Mouse (Mus musculus) R1 (cell line): ENCODE measurements around the gene Hoxc5.
A peak's percentile ranks its signal among the peaks of the same experiment; 100 is the strongest.

ENCODE experiments used
- DNase-seq: peaks from one replicate; pipeline ENCODE4 v3.0.0-alpha.2; 2018; ENCODE audit warnings: low read depth, low spot score

The Hoxc5 gene

DNA sequence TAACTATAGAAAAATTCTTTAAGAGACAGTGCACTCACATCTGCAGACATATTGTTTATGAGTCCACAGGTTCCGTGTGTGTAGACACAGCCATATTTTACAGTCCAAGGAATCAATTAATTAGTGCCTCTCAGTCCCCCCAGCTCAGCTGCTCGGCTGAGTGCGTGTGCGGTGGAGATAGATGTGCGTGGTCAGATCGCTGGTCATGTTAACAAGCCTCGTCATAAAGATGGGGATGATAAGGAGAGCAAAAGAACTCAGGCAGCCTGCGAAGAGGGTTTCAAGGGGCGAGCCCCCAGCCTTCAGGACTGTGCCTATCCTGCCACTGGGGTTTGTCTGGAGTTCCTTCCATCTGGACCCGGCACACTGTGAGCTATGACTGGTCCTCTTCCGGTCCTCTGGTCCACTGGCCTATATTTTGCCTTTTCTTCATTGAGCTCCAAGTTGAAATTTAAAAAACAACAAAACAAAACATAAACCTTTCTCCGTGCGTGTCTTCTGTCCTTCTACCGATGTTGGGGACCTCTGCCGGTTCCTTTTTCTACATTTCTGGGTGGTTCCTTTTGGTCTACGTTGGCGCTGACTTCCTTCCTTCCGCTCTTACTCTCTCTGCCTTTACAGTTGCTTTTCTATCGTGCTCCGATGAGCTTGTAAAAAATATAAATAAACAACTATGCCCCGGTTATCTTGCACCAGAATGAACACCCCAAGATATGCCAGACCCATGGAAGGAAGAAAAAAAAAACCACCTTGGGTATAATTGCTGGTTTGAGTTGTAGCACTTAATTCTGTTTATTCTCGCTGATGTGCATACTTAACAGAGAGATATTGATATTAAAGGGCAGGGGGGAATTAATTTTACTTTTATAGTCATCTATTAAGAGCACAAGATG, 21.8 kb upstream of the Hoxc5 start:
- DNase-seq: no peak

GRCm38 (mm10) chr15:102947276-102947675, 20.0 kb upstream of the Hoxc5 start:
- no peak for DNase-seq

GRCm38 (mm10) chr15:102948842-102949241, 18.4 kb upstream of the Hoxc5 start:
- no peak for DNase-seq

DNA sequence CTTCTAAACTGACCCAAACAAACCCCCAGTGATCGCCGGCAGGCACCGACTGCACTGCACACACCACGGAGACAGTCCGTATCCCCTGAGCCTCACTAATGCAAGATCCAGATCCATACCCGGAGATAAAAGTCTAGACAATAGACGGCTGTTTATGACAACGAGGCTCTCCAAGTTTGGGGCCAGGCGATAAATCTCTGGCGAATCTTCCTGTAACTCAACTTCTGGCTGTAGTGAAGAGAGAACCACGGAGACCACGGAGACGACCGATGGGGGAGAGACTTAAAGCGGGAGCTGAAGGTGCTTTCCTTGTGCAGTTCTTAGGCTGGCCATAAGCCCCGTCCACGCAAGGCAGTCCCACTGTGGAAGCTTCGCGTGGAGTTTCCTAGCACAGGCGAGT, 17.5 kb upstream of the Hoxc5 start:
- no peak for DNase-seq

GRCm38 (mm10) chr15:102950877-102951276, 16.4 kb upstream of the Hoxc5 start:
- no peak for DNase-seq

- DNase-seq: no peak
These were observed 13.7 kb upstream of the Hoxc5 start for GRCm38 (mm10) chr15:102953561-102953960.

GRCm38 (mm10) chr15:102954192-102955006, 12.8 kb upstream of the Hoxc5 start, which contains the start of gene Hoxc11:
Hoxc11 (plus strand) TSS chr15:102954427.
- DNase-seq: peak; percentile 72

- peak; percentile 66 for DNase-seq
These were observed 12.2 kb upstream of the Hoxc5 start for GRCm38 (mm10) chr15:102955007-102955382.

DNA sequence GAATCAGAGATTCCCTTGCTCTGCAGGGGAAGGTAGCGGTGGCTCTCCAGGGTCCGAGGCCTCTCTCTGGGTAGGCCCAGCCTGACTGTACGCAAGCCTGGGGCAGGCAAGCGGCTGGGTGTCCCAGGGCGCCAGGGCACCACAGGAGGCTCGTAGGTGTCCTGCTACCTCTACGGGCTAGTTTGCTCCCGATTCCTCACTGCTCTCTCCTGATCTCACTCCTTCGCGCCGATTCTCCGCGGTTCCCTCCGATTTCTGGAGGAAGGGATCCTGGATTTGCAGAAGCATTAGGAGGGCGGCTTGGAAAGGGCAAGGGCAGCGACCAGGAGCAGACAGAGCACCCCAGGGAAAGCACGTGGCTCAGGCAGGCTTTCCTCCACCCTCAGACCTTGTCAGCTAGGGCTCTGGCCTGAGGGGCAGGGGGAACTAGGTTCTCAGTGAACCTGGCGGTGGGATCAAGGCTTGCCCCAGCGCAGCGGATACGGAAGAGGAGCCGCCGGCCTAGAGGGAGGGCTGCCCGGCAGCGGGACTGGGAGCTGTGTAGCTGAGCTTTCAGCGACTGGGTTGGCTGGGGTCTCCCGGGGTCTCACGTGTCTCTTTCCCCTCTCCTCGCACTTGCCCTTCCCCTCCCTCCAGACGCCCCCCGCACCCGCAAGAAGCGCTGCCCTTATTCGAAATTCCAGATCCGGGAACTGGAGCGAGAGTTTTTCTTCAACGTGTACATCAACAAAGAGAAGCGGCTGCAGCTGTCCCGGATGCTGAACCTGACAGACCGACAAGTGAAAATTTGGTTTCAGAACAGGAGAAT, 11.2 kb upstream of the Hoxc5 start:
- DNase-seq: peak; percentile 75

GRCm38 (mm10) chr15:102956906-102957305, 10.3 kb upstream of the Hoxc5 start:
- no peak for DNase-seq

- DNase-seq: peak; percentile 6
These were observed 7.5 kb upstream of the Hoxc5 start for GRCm38 (mm10) chr15:102959663-102960191.

DNA sequence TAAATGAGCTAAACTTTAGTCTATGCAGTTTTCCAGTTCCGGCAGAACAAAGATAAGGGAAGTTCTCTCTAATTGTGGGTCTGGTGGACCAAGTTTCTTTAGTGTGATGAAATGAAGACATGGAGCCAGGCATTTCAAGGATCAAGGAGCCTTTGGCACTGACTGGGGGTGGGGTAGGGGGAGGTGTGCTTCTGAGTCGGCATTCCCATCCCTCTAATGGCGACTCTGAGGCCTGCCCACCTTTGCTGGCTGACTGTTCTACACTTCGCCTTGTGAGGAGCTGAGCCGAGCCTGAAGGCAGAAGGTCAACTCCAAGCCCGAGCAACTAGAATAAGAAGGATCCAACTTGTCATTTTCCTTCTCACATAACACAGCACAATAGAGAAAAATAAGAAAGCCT, 5.5 kb upstream of the Hoxc5 start:
- DNase-seq: no peak

GRCm38 (mm10) chr15:102962492-102962891, 4.8 kb upstream of the Hoxc5 start:
- no peak for DNase-seq

GRCm38 (mm10) chr15:102963259-102963658, 4.0 kb upstream of the Hoxc5 start:
- no peak for DNase-seq

DNA sequence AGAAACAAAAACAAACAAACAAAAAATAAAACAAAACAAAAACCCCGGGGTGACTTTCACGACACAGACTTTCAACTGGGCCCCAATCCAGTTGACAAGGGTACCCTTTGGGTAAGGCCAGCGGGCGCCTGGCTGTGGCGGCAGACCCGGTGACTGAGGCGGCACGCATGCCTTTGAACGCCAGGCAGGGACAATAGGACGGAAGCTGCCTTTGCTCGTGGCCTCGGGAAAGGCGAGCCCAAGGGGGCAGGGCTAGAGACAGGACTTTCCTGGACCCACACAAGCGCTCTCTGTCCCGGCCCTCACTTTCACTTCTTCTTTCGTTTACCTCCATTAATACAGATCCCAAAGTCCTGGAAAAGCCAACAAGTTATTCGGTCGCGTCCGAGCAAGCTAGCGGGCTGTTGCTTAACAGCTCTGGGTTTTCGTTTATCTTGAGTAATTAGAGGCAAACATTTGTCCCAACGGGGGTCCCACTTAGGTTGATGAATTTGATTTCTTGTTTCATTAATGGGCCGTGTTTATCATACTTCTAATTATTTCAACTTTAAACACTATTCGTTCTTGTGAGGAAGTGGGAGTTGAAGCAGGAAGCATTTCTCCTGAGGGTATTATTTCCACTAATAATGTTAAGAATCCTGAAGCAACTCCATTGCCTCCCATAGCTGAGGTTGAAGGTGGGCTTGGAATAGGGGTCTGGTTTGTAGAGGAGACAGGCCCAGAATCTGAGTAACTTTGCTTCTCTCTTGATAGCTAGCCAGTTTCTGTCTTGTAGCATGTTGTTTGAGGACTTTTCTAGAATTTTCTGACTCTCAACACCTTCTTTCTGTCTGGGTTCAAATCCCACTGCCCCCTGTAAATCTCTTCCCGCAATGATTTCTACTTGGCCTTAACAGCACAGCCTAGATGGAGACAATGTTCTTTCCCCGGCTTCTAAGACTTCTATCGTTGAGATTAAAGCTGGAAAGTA, 3.3 kb upstream of the Hoxc5 start:
- no peak for DNase-seq

DNA sequence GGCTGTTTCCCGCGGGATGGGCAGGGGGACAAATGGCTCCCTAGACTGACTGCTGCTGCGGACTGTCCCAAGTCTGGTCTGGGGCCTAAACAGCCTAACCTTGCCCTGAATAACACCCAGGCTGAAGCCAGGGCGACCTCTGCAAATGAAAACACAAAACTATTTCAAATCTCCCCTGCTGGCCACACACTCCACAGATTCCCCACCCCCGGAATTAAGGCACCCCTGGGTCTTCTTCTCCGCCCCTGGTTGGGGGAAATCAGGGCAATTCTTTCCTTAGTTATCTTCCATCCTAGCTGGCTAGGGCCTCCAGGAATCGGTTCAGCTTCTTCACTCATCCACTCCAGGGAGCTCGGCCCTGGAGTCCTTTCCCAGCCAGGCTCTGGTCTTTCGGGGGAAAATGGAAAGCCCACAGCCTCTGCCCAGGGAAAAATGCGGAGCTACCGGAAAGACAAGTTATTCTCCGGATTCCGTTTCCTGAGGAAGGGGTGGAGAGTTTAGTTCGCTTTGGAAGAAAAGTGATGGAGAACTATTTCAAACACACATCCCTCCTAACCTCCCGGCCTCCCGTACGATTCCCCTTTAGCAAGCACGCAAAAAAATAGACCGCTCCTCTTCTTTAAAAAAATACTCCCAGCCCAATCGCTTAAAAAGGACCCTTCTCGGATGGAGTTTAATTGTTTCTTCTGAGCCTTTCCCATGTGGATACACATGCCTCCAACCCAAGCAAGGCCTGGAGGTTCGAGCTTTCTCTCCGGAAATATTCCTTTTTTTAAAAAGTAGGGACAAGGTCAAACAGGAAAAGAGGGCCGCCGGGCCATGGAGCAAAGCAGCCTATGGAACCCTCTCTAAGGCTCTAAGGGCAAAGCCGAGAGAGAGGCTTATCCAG, 2.0 kb upstream of the Hoxc5 start:
- no peak for DNase-seq

DNA sequence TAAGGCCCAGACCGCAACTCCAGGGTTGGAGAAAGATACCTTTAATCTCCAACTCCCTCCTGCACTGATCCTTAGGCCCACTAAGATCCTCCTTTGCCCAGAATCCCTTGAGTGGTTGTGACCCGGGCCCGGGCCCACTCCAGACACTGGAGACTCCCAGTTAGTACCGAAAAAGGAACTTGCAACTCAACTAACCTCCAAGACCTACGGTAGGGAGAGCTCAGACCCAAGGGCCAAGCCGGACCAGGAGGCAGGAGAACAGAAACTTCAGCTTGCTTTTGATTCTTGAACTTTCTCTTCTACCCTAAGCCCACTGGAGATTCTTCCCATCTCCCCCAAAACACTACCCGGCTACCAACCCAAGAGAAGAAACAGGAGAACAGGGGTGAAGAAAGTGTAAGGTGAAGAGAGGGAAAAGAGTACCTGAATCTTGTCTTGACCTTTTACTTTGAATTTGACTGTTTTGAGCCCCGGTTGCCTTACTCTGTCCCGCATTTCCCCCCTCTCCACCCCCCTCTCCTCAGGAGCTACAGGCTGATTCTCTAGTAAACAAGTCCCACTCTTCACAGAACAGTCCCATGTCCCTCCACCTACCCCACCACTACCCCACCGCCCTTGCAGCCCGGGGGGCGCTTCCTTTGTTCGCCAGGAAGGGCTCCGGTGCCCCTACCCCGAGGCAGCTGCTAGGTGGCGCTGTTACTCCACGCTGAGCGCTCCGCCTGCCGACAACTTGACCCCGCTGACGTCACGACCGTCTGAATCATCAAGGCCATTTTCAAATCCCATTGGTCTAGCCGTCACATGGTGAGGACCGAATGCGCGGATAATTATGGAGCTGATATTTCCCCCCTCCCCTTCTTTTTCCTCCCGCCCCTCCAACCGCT, 1.1 kb upstream of the Hoxc5 start:
- peak; percentile 93 for DNase-seq

DNA sequence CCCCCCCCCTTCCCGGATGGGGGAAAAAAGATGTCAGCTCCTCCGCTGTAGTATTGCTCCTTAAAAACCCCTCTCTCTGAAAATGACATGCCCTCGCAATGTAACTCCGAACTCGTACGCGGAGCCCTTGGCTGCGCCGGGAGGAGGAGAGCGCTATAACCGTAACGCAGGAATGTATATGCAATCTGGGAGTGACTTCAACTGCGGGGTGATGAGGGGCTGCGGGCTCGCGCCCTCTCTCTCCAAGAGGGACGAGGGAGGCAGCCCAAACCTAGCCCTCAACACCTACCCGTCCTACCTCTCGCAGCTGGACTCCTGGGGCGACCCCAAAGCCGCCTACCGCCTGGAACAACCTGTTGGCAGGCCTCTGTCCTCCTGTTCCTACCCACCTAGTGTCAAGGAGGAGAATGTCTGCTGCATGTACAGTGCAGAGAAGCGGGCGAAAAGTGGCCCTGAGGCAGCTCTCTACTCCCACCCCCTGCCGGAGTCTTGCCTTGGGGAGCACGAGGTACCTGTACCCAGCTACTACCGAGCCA, 399 bp upstream of the Hoxc5 start, which contains the start of gene Hoxc10:
Gene Hoxc10 (plus strand): TSS at position 21 of the 536 bp plus-strand sequence.
- DNase-seq: peak; percentile 50
